Mouse (Mus musculus): ENCODE results near the gene Nme4. TPM values are rescaled to one million over a fixed set of nuclear protein-coding genes. Genes with fewer than 3 reads are reported as not detected.

Nme4 gene
- polyA plus RNA-seq, 1 experiment from 2014 or later: 35.5 TPM

DNA sequence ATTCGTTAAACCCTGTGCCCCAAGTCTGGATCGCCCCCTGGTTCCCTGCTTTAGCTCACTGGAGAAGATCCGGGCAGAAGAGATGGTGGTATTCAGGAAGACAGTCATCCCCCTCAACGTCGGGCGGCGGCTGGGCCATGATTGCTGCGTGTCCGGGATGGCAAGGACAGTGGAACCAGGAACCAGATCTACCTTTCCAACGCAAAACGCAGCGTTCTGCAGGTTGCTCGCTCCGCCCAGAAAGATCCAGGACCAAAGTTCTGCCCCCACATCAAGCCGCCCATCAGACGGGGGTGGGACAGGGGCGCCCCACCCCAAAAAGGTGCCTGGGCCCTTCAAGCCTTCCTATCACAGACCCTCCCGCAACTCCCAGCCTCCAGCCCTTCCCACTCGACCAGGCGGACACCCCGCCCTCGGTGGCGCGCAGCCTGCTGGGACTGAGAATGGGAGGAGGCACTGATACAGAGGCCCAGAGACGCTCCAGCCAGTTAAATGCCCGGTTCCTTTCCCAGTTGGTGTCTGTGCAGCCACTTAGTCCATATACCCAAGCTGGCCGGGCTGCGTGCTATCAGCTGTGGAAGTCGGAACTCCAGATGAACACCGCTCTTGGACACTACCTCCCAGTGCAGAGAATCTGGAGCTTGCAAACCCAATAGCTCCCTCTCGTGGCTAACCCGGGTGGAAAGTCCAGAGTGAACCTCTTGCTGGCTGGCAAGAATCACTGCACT is 5.3 kb downstream of the Nme4 start, which contains the start of gene Decr2:
Decr2 (minus strand) TSS at position 433 of the 728 bp plus-strand sequence.
- H3K4me1 ChIP-seq (replicated peaks): peaks cover 31% of the 10 kb centered on the region
- H3K4me2 ChIP-seq: peak within 1 kb of the TSS; percentile 77
- peak within 1 kb of the TSS; percentile 60 for H3K4me3 ChIP-seq (replicated peaks)
- peak within 1 kb of the TSS; percentile 53; the same call in 1 of the 2 replicates for H3K9ac ChIP-seq
- peak within 1 kb of the TSS; percentile 54 for H3K27ac ChIP-seq (replicated peaks)
- WGBS (ENCODE audit: insufficient replicate concordance): 3% methylated on average over 32 of the region's 32 CpGs
- ATAC-seq (ENCODE audit: insufficient read depth): peak; percentile 88
- no peaks in the 10 kb centered on the region; the same call in 1 of the 2 replicates for H3K36me3 ChIP-seq (replicated peaks)
- no peaks in the 10 kb centered on the region for H3K9me3 ChIP-seq (replicated peaks)
- H3K27me3 ChIP-seq: no peaks in the 10 kb centered on the region

GRCm38 (mm10) chr17:26087059-26087564 is 8.3 kb downstream of the Nme4 start:
- Histone ChIP-seq H3K9ac (no peak overlapping the region), H3K4me1 (replicated peaks) (peaks cover 12% of the 10 kb centered on the region), H3K9me3 (replicated peaks) (no peaks in the 10 kb centered on the region), H3K27me3 (no peaks in the 10 kb centered on the region), H3K4me3 (replicated peaks) (no peak overlapping the region), H3K36me3 (replicated peaks) (no peaks in the 10 kb centered on the region; the same call in 1 of the 2 replicates), H3K4me2 (no peak overlapping the region), H3K27ac (replicated peaks) (no peak overlapping the region)
- 78% methylated on average over 9 of the region's 9 CpGs for WGBS (ENCODE audit: insufficient replicate concordance)
- no peak for ATAC-seq (ENCODE audit: insufficient read depth)

DNA sequence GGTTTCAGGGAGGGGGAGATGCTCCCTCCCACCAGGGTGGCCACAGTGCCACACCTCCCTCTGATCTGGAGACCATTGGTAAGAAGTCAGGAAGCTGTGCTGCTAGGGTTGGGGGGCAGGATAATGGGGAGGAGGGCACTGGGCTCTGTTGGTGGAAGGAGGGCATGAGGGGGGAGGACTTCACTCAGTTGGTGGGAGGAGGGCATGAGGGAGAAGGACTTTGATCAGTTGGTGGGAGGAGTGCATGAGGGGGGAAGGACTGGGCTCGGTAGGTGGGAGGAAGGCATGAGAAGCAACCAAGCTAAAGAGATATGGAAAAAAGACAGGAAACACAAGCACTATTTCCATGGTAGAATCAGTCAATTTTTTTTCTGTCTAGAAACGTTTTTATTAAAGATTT is 14.5 kb downstream of the Nme4 start:
- Histone ChIP-seq H3K4me3 (replicated peaks) (no peak overlapping the region), H3K4me1 (replicated peaks) (no peaks in the 10 kb centered on the region), H3K36me3 (replicated peaks) (no peaks in the 10 kb centered on the region; the same call in 1 of the 2 replicates), H3K27ac (replicated peaks) (no peak overlapping the region), H3K27me3 (peaks cover 9% of the 10 kb centered on the region; the same call in 1 of the 2 replicates), H3K9ac (no peak overlapping the region), H3K4me2 (no peak overlapping the region), H3K9me3 (replicated peaks) (no peaks in the 10 kb centered on the region)
- WGBS (ENCODE audit: insufficient replicate concordance): 17% methylated on average over 2 of the region's 2 CpGs
- ATAC-seq (ENCODE audit: insufficient read depth): no peak

DNA sequence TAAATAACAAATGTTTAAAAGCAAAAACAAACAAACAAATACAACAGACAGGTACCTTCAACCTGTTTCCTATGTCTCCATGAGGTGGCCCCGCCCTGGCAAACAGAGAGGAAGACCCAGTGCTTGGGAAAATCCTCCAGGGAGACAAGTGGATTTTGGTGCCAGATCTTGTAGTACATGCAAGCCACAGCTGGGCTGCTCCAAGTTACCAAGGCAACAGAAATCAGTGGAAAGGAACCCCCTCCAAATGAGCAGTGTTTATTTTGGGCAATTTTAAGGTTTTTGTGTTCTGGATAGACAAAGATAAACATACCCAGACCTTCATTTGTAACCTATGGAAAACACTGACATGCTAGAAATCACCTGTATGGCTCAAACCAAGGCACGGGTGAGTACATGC is 16.6 kb downstream of the Nme4 start:
- no peak overlapping the region for H3K27ac ChIP-seq (replicated peaks)
- no peaks in the 10 kb centered on the region for H3K36me3 ChIP-seq (replicated peaks)
- ATAC-seq (ENCODE audit: insufficient read depth): no peak
- H3K4me3 ChIP-seq (replicated peaks): no peak overlapping the region
- no peaks in the 10 kb centered on the region for H3K4me1 ChIP-seq (replicated peaks)
- H3K4me2 ChIP-seq: no peak overlapping the region
- 53% methylated on average over 2 of the region's 2 CpGs for WGBS (ENCODE audit: insufficient replicate concordance)
- H3K9ac ChIP-seq: no peak overlapping the region
- peaks cover 9% of the 10 kb centered on the region; the same call in 1 of the 2 replicates for H3K27me3 ChIP-seq
- H3K9me3 ChIP-seq (replicated peaks): no peaks in the 10 kb centered on the region

DNA sequence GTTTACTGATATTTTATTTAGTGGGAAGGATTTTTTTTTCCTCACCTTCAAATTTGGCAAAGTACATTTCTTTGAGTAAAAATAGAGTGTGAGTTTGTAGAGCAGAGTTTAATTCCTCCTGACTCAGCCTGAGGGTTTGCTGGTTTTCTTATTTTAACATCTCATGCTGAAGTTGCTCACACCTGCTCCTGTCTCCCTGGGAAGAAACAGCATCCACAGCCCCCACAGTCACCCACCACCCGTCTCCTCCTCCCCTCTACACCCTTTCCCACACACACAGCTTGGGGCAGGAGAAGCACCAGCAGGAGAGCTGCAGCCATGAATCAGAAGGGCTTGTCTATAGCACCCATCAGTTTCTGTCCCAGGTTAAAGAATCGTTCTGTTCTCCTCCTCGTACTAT is 20.2 kb downstream of the Nme4 start:
- Histone ChIP-seq H3K36me3 (replicated peaks) (no peaks in the 10 kb centered on the region), H3K4me1 (replicated peaks) (peaks cover under 1% of the 10 kb centered on the region; the same call in 1 of the 2 replicates), H3K27ac (replicated peaks) (no peak overlapping the region), H3K4me2 (no peak overlapping the region), H3K4me3 (replicated peaks) (no peak overlapping the region), H3K9me3 (replicated peaks) (no peaks in the 10 kb centered on the region), H3K27me3 (peaks cover 42% of the 10 kb centered on the region), H3K9ac (no peak overlapping the region)
- ATAC-seq (ENCODE audit: insufficient read depth): no peak
- WGBS (ENCODE audit: insufficient replicate concordance): 55% methylated on average over 3 of the region's 3 CpGs

DNA sequence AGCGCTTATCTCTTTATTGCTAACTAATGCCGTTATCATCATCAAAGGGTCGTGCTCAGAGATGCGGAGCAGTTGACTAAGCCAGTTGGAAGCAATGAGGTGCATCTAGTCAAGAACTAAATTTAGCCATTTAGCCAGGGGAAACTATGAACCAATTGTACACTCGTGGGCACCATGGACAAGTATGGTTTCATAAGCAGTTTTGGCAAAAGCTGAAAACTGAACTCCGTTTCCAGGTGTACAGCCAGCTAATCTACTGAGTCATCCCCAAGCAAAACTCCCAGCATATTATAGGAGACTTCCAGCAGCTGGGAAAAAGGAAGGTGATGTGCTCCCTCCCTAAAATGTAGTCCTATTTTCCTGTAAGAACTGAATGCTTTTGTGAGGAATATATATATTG is 25.3 kb downstream of the Nme4 start:
- Histone ChIP-seq H3K36me3 (replicated peaks) (no peaks in the 10 kb centered on the region), H3K27me3 (peaks cover 73% of the 10 kb centered on the region), H3K4me1 (replicated peaks) (peaks cover 30% of the 10 kb centered on the region), H3K27ac (replicated peaks) (no peak overlapping the region), H3K4me3 (replicated peaks) (peak overlapping the region; percentile 69), H3K4me2 (peak overlapping the region; percentile 94), H3K9me3 (replicated peaks) (no peaks in the 10 kb centered on the region), H3K9ac (no peak overlapping the region)
- no peak for ATAC-seq (ENCODE audit: insufficient read depth)
- WGBS (ENCODE audit: insufficient replicate concordance): 20% methylated on average over 6 of the region's 6 CpGs

DNA sequence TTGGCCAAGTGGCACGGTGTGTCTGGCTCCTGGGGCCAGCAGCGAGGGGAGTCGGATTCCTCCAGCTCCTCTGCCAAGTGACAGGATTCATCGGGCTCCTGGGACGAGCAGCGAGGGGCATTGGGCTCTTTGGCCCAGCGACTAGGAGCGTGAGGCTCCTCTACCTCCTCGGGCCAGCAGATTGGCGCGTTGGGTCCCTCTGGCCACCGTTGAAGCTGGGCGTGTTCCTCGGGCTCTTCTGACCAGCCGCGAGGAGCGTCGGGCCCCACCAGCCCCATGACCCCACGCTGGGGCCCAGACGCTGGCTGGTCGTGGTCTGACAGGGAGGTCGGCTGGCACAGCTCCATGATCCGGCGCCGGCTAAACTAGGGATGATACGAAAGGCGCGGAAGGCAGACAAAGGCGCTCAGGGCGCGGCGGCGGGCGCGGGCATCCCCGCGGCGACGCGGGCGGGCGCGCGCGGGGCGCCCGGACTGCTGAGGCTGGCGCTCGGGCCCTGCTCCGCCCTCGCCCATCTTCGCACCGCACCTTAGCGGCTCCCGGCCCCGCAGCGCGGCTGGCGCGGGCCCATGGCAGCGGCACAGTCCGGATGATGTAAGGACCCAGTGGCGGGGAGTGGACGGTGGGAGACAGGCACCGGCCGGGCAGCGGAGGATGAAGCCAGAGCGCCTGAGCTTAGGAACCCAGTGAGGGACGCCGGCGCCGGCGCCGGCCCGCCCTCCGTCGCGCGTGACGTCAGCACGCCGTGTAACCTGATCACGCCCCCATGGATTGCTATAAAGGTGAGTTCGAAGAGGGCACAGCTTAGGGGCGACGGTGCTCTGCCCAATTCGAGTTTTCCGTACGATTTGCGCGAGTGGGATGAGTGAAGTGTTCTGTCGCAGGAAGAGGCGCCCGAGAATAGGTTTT is 26.3 kb downstream of the Nme4 start, which contains the start of gene Rab11fip3:
Rab11fip3 (minus strand) TSS at position 725 of the 909 bp plus-strand sequence.
- peak; percentile 80 for ATAC-seq (ENCODE audit: insufficient read depth)
- under 1% methylated on average over 94 of the region's 94 CpGs for WGBS (ENCODE audit: insufficient replicate concordance)
- Histone ChIP-seq H3K4me1 (replicated peaks) (peaks cover 33% of the 10 kb centered on the region), H3K4me3 (replicated peaks) (peak within 1 kb of the TSS; percentile 69), H3K36me3 (replicated peaks) (no peaks in the 10 kb centered on the region), H3K27ac (replicated peaks) (no peak within 1 kb of the TSS), H3K27me3 (peaks cover 76% of the 10 kb centered on the region), H3K4me2 (peak within 1 kb of the TSS; percentile 94), H3K9ac (peak within 1 kb of the TSS; percentile 51), H3K9me3 (replicated peaks) (no peaks in the 10 kb centered on the region)

- Histone ChIP-seq H3K9ac (peak overlapping the region; percentile 51), H3K36me3 (replicated peaks) (no peaks in the 10 kb centered on the region), H3K27me3 (peaks cover 73% of the 10 kb centered on the region), H3K4me1 (replicated peaks) (peaks cover 33% of the 10 kb centered on the region), H3K27ac (replicated peaks) (no peak overlapping the region), H3K9me3 (replicated peaks) (no peaks in the 10 kb centered on the region), H3K4me3 (replicated peaks) (peak overlapping the region; percentile 69), H3K4me2 (peak overlapping the region; percentile 94)
- no peak for ATAC-seq (ENCODE audit: insufficient read depth)
- WGBS (ENCODE audit: insufficient replicate concordance): 4% methylated on average over 44 of the region's 44 CpGs
Measured at GRCm38 (mm10) chr17:26068024-26068830, 27.2 kb downstream of the Nme4 start.

- no peaks in the 10 kb centered on the region for H3K9me3 ChIP-seq (replicated peaks)
- no peak overlapping the region for H3K4me2 ChIP-seq
- H3K36me3 ChIP-seq (replicated peaks): no peaks in the 10 kb centered on the region
- 67% methylated on average over 7 of the region's 7 CpGs for WGBS (ENCODE audit: insufficient replicate concordance)
- no peak overlapping the region for H3K27ac ChIP-seq (replicated peaks)
- H3K9ac ChIP-seq: no peak overlapping the region
- no peak for ATAC-seq (ENCODE audit: insufficient read depth)
- peaks cover 57% of the 10 kb centered on the region for H3K27me3 ChIP-seq
- H3K4me1 ChIP-seq (replicated peaks): peaks cover 33% of the 10 kb centered on the region
- H3K4me3 ChIP-seq (replicated peaks): no peak overlapping the region
Measured at GRCm38 (mm10) chr17:26066488-26067020, 28.8 kb downstream of the Nme4 start.

DNA sequence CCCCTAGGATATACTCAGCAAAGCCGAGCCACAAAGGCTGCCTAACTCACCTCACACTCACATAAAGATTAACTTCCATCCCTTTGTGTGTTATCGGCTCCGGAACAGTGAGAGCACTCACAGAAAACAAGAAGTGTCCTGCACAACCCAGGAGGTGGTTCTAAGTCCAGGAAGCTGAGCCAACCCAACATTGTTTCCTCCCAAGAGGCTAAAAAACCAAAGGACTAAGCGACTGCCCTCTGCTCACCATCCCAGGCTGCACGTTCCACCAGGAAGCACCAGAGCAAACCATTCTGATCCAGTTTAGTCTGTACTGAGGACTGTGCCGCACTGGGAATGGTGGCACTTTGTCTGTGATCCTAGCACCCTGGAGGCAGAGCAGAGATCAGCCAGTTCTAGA is 30.5 kb downstream of the Nme4 start:
- Histone ChIP-seq H3K9me3 (replicated peaks) (no peaks in the 10 kb centered on the region), H3K4me2 (no peak overlapping the region), H3K36me3 (replicated peaks) (no peaks in the 10 kb centered on the region), H3K27me3 (peaks cover 40% of the 10 kb centered on the region), H3K4me1 (replicated peaks) (peaks cover 29% of the 10 kb centered on the region), H3K4me3 (replicated peaks) (no peak overlapping the region), H3K9ac (no peak overlapping the region), H3K27ac (replicated peaks) (no peak overlapping the region)
- WGBS (ENCODE audit: insufficient replicate concordance): 33% methylated on average over 6 of the region's 6 CpGs
- no peak for ATAC-seq (ENCODE audit: insufficient read depth)
